Mouse (Mus musculus): ENCODE results near the gene Ap3m1. TPM values are rescaled to one million over a fixed set of nuclear protein-coding genes. Genes with fewer than 3 reads are reported as not detected.

Gene Ap3m1
- total and polyA plus RNA-seq, 3 experiments = 32.6 to 73.4 (median 61.7) TPM

- Histone ChIP-seq H3K79me2 (replicated peaks; ENCODE audit: control insufficient read depth, extremely low read depth, insufficient read depth, poor library complexity, severe bottlenecking) (no peaks in the 10 kb centered on the region), H3K4me3 (replicated peaks in 1 of 3; ENCODE audit: low read depth in 2 of 3, low read length in 2 of 3, poor library complexity in 1 of 3) (no peak overlapping the region), H3K4me2 (ENCODE audit: insufficient read depth, low read depth, poor library complexity, severe bottlenecking) (no peak overlapping the region), H3K9me3 (replicated peaks; ENCODE audit: low read length) (no peaks in the 10 kb centered on the region), H3K36me3 (replicated peaks in 1 of 2; ENCODE audit: control insufficient read depth in 1 of 2, insufficient read depth in 1 of 2, low read length in 1 of 2) (peaks cover 0 to 2% of the 10 kb centered on the region in 2 experiments), H3K27me3 (replicated peaks) (no peaks in the 10 kb centered on the region), H3K27ac (ENCODE audit: insufficient read depth, low read depth) (no peak overlapping the region), H3K4me1 (ENCODE audit: control insufficient read depth in 1 of 2, insufficient read depth in 2 of 2) (peaks cover 0 to 9% of the 10 kb centered on the region in 2 experiments; a peak in 2 of 4 replicates), H3K9ac (ENCODE audit: insufficient read depth, low read depth) (no peak overlapping the region)
- in situ Hi-C loops (cut with MboI; ENCODE audit: low pct_ligation_motif_present, low pct_unique_long_range_greater_than_20kb, low sequenced_read_pairs) = loop anchor here (25.0 kb wide), 1 partner anchor 231 kb away; the partner anchor contains the start of gene Camk2g
- dilution Hi-C loops (cut with MboI; ENCODE audit: extremely low pct_ligation_motif_present, extremely low pct_unique_long_range_greater_than_20kb, low sequenced_read_pairs) = no loop called here
- TF ChIP-seq ZNF384 (IDR thresholded peaks at IDR 0.05; ENCODE audit: low read depth, low read length) (no peak), MYC (IDR thresholded peaks at IDR 0.05; ENCODE audit: low read depth, low read length) (no peak), CHD2 (IDR thresholded peaks at IDR 0.05; ENCODE audit: low read length) (no peak), GABPA (IDR thresholded peaks at IDR 0.05; ENCODE audit: insufficient replicate concordance, low read depth, low read length) (no peak), POLR2A (IDR thresholded peaks at IDR 0.05; ENCODE audit: low read depth, low read length) (no peak), ELF1 (IDR thresholded peaks at IDR 0.05; ENCODE audit: low read depth, low read length) (no peak), ZKSCAN1 (IDR thresholded peaks at IDR 0.05; ENCODE audit: borderline replicate concordance, low read depth, low read length) (no peak), SMC3 (IDR thresholded peaks at IDR 0.05; ENCODE audit: low read depth, low read length) (no peak), POLR2AphosphoS2 (IDR thresholded peaks at IDR 0.05; ENCODE audit: low read depth, low read length) (no peak)
- DNase-seq (ENCODE audit: extremely low read depth) = no peak
These were observed 34.4 kb downstream of the Ap3m1 start for GRCm38 (mm10) chr14:21017871-21018270.

DNA sequence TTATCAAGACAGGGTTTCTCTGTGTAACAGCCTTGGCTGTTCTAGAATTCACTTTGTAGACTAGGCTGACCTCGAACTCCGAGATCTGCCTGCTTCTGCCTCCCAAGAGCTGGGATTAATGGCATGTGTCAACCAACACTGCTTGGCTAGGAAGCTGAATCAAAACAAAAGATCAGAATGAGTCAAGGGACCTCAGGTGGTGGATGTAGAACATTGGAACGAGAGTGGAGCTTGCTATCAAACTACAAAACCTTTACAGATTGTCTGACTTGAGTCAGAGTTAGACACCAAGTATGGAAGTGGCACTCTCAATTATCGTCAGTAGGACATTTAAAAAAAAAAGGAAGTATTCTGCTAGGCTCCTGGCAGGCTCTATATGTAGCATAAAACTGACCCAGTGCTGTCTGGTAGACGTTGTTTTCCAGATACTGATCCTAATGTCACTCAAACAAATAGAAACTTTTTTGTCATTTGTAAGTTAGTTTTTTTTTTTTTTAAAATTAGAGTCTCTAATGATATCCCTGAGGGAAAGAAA lies 38.4 kb downstream of the Ap3m1 start:
- no peaks in the 10 kb centered on the region for H3K79me2 ChIP-seq (replicated peaks; ENCODE audit: control insufficient read depth, extremely low read depth, insufficient read depth, poor library complexity, severe bottlenecking)
- H3K9me3 ChIP-seq (replicated peaks; ENCODE audit: low read length) = no peaks in the 10 kb centered on the region
- peaks cover 0 to 9% of the 10 kb centered on the region in 2 experiments; a peak in 2 of 4 replicates for H3K4me1 ChIP-seq (ENCODE audit: control insufficient read depth in 1 of 2, insufficient read depth in 2 of 2)
- peak; percentile 62 for DNase-seq (ENCODE audit: extremely low read depth)
- peaks cover 0 to 2% of the 10 kb centered on the region in 2 experiments for H3K36me3 ChIP-seq (replicated peaks in 1 of 2; ENCODE audit: control insufficient read depth in 1 of 2, insufficient read depth in 1 of 2, low read length in 1 of 2)
- H3K4me3 ChIP-seq (replicated peaks in 1 of 3; ENCODE audit: low read depth in 2 of 3, low read length in 2 of 3, poor library complexity in 1 of 3) = no peak overlapping the region
- dilution Hi-C loops (cut with MboI; ENCODE audit: extremely low pct_ligation_motif_present, extremely low pct_unique_long_range_greater_than_20kb, low sequenced_read_pairs) (no loop called here), in situ Hi-C loops (cut with MboI; ENCODE audit: low pct_ligation_motif_present, low pct_unique_long_range_greater_than_20kb, low sequenced_read_pairs) (loop anchor here (25.0 kb wide), 1 partner anchor 227 kb away; the partner anchor contains the start of gene Camk2g)
- H3K9ac ChIP-seq (ENCODE audit: insufficient read depth, low read depth) = no peak overlapping the region
- H3K27ac ChIP-seq (ENCODE audit: insufficient read depth, low read depth) = no peak overlapping the region
- H3K4me2 ChIP-seq (ENCODE audit: insufficient read depth, low read depth, poor library complexity, severe bottlenecking) = no peak overlapping the region
- H3K27me3 ChIP-seq (replicated peaks) = no peaks in the 10 kb centered on the region
- TF ChIP-seq SIN3A (IDR thresholded peaks at IDR 0.05; ENCODE audit: low read length) (no peak), USF1 (IDR thresholded peaks at IDR 0.05; ENCODE audit: low read depth, low read length) (no peak), NRF1 (IDR thresholded peaks at IDR 0.05; ENCODE audit: low read depth, low read length) (no peak), MAX (IDR thresholded peaks at IDR 0.05; ENCODE audit: low read length) (no peak), ZKSCAN1 (IDR thresholded peaks at IDR 0.05; ENCODE audit: borderline replicate concordance, low read depth, low read length) (no peak), USF2 (conservative IDR thresholded peaks at IDR 0.05; ENCODE audit: low read depth, low read length) (no peak), SMC3 (IDR thresholded peaks at IDR 0.05; ENCODE audit: low read depth, low read length) (no peak), CTCF (conservative IDR thresholded peaks at IDR 0.05 in 1 of 2, IDR thresholded peaks at IDR 0.05 in 1 of 2; ENCODE audit: low read depth in 2 of 2, low read length in 2 of 2) (no peak), ZMIZ1 (IDR thresholded peaks at IDR 0.05; ENCODE audit: low read depth, low read length) (no peak), PAX5 (IDR thresholded peaks at IDR 0.05; ENCODE audit: low read length) (no peak), HCFC1 (IDR thresholded peaks at IDR 0.05; ENCODE audit: low read depth, low read length) (no peak), RAD21 (IDR thresholded peaks at IDR 0.05; ENCODE audit: low read depth, low read length) (no peak), MYC (IDR thresholded peaks at IDR 0.05; ENCODE audit: low read depth, low read length) (no peak), E2F4 (IDR thresholded peaks at IDR 0.05; ENCODE audit: insufficient replicate concordance, low read depth, low read length) (no peak), ELF1 (IDR thresholded peaks at IDR 0.05; ENCODE audit: low read depth, low read length) (no peak), POLR2AphosphoS2 (IDR thresholded peaks at IDR 0.05; ENCODE audit: low read depth, low read length) (no peak), JUN (IDR thresholded peaks at IDR 0.05; ENCODE audit: insufficient read depth, low read depth, low read length) (peak; percentile 66; the same call in 1 of the 2 replicates), JUND (conservative IDR thresholded peaks at IDR 0.05; ENCODE audit: low read depth, low read length) (peak; percentile 94), UBTF (IDR thresholded peaks at IDR 0.05; ENCODE audit: low read depth, low read length) (no peak), ETS1 (conservative IDR thresholded peaks at IDR 0.05; ENCODE audit: low read depth, low read length) (no peak), CHD1 (IDR thresholded peaks at IDR 0.05; ENCODE audit: low read depth, low read length) (no peak), EP300 (IDR thresholded peaks at IDR 0.05; ENCODE audit: low read length) (peak; percentile 87), MAZ (IDR thresholded peaks at IDR 0.05; ENCODE audit: low read depth, low read length) (no peak), KAT2A (IDR thresholded peaks at IDR 0.05; ENCODE audit: insufficient replicate concordance, low read length) (no peak), MAFK (IDR thresholded peaks at IDR 0.05; ENCODE audit: insufficient replicate concordance, low read length) (no peak), ZNF384 (IDR thresholded peaks at IDR 0.05; ENCODE audit: low read depth, low read length) (peak; percentile 76), TBP (conservative IDR thresholded peaks at IDR 0.05; ENCODE audit: low read depth, low read length) (no peak), TCF12 (IDR thresholded peaks at IDR 0.05; ENCODE audit: low read depth, low read length) (no peak), IRF4 (IDR thresholded peaks at IDR 0.05; ENCODE audit: low read depth, low read length) (peak; percentile 77), POLR2A (IDR thresholded peaks at IDR 0.05; ENCODE audit: low read depth, low read length) (no peak)
